Mouse (Mus musculus) lung, embryonic 14.5 days (tissue): ENCODE results near the gene Fam129b. TPM values are rescaled to one million over a fixed set of nuclear protein-coding genes. Genes with fewer than 3 reads are reported as not detected.

Experiments used
- ATAC-seq: fragments of 200-750 bp; cut with Nextera tagmentation; 2 replicates; pipeline ENCODE4 v1.8.0; 2017; ENCODE audit warnings: mild to moderate bottlenecking, moderate TSS enrichment, moderate library complexity; ENCODE audit not compliant: insufficient read depth
- DNase-seq: peaks from one replicate; pipeline ENCODE4 v3.0.0-alpha.2; 2015
- H3K27ac ChIP-seq: fragments of 300-500 bp; sonication (generic); 2 replicates; pipeline ENCODE4 v1.5.1; 2014; ENCODE audit warnings: low read depth, mild to moderate bottlenecking, moderate library complexity
- H3K27me3 ChIP-seq: fragments of 300-500 bp; sonication (generic); 2 replicates; pipeline ENCODE4 v1.6.1; 2014; ENCODE audit warnings: low read length, control low read depth; ENCODE audit not compliant: insufficient read depth
- H3K36me3 ChIP-seq: fragments of 300-500 bp; sonication (generic); 2 replicates; pipeline ENCODE4 v1.6.1; 2014; ENCODE audit warnings: control low read depth; ENCODE audit not compliant: insufficient read depth
- H3K4me1 ChIP-seq: fragments of 300-500 bp; sonication (generic); 2 replicates; pipeline ENCODE4 v1.6.1; 2014; ENCODE audit warnings: antibody characterized with exemption, control low read depth; ENCODE audit not compliant: insufficient read depth
- H3K4me2 ChIP-seq: fragments of 300-500 bp; sonication (generic); 2 replicates; pipeline ENCODE4 v1.6.1; 2014; ENCODE audit warnings: mild to moderate bottlenecking
- H3K4me3 ChIP-seq: fragments of 300-500 bp; sonication (generic); 2 replicates; pipeline ENCODE4 v1.5.1; 2014; ENCODE audit warnings: low read depth, low read length
- H3K9ac ChIP-seq: fragments of 300-500 bp; sonication (generic); 2 replicates; pipeline ENCODE4 v1.6.1; 2014
- H3K9me3 ChIP-seq: fragments of 300-500 bp; sonication (generic); 2 replicates; pipeline ENCODE4 v1.6.1; 2016; ENCODE audit warnings: low read depth, low read length, control low read depth
- CTCF ChIP-seq: IDR thresholded peaks from 2 replicates; pipeline ENCODE4 v1.5.1; 2016; ENCODE audit warnings: antibody characterized with exemption, low read depth
- WGBS: fragments of 180-500 bp; shearing (Covaris S2); extraction: QIAGEN DNeasy Blood & Tissue Kit; methylation state at CpG from one replicate; pipeline ENCODE4 v1.1.7; 2014; 5-methylcytosine and 5-hydroxymethylcytosine counted together
- polyA plus RNA-seq: library from polyadenylated mRNA; unstranded; fragments of >200 nt; fragmentation: Nextera tagmentation; extraction: Ambion mirVana; gene quantifications from 2 replicates; pipeline ENCODE4 v1.2.1, GENCODE M21; 2014

The Fam129b gene
- polyA plus RNA-seq, 1 experiment from 2014 or later: 46.5 TPM

DNA sequence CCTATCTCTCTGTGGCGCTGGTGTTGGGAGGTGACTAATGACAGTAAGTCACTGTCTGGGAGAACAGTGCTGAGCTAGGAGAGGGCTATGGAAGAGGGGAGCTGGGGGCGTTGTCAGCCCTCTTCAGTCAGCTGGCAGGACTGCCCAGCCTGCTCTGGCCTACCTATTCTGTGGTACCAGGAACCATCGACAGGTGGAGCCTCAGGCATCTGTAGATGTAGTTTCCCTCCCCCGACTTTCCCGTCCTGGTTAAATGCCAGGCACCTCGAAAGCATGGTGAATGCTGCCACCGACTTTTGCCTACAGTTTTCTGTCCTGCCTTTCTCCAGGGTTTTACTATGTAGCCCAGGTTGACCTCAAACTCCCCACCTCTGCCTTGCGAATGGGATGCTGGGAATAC is 81.4 kb downstream of the Fam129b start:
- no peaks in the 10 kb centered on the region for H3K27me3 ChIP-seq
- DNase-seq (peak; percentile 48), ATAC-seq (no peak)

DNA sequence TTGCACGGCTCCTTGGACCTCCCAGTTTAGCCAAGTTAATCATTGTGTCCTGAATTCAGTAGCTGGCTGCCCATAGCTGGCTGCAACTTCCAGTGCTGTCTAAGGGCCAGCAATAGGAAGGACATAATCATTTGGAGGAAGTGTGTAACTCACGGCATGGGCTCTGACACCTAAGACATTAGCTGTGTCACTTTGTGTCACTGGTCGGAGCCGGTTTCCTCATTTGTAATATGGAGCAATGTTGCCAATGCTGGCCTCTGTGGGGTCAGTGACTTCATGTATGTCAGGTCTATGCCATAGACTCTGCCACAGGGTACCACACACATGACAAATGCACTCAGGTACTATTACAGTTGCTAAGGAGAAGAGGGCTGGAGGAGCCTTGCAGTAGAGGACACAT is 84.4 kb downstream of the Fam129b start:
- Histone ChIP-seq H3K4me2 (peak overlapping the region; percentile 90), H3K36me3 (peaks cover 31% of the 10 kb centered on the region), H3K4me3 (peak overlapping the region; percentile 97; the same call in 1 of the 2 replicates), H3K27me3 (no peaks in the 10 kb centered on the region), H3K27ac (no peak overlapping the region), H3K9ac (peak overlapping the region; percentile 99; the same call in 1 of the 2 replicates), H3K4me1 (peaks cover 8% of the 10 kb centered on the region), H3K9me3 (no peaks in the 10 kb centered on the region)
- no peak for DNase-seq
- no peak for TF ChIP-seq CTCF
- no peak for ATAC-seq
- WGBS: 83% methylated on average over 4 of the region's 4 CpGs

More for the DNA sequence above, 81.4 kb downstream of the Fam129b start:
- 49% methylated on average over 8 of the region's 8 CpGs for WGBS
- peaks cover 16% of the 10 kb centered on the region for H3K36me3 ChIP-seq
- no peak overlapping the region for H3K9ac ChIP-seq
- H3K27ac ChIP-seq: no peak overlapping the region
- H3K4me2 ChIP-seq: no peak overlapping the region
- TF ChIP-seq CTCF: peak; percentile 19; the same call in 1 of the 2 replicates
- peaks cover 5% of the 10 kb centered on the region for H3K4me1 ChIP-seq
- H3K9me3 ChIP-seq: no peaks in the 10 kb centered on the region; the same call in 1 of the 2 replicates
- no peak overlapping the region for H3K4me3 ChIP-seq

DNA sequence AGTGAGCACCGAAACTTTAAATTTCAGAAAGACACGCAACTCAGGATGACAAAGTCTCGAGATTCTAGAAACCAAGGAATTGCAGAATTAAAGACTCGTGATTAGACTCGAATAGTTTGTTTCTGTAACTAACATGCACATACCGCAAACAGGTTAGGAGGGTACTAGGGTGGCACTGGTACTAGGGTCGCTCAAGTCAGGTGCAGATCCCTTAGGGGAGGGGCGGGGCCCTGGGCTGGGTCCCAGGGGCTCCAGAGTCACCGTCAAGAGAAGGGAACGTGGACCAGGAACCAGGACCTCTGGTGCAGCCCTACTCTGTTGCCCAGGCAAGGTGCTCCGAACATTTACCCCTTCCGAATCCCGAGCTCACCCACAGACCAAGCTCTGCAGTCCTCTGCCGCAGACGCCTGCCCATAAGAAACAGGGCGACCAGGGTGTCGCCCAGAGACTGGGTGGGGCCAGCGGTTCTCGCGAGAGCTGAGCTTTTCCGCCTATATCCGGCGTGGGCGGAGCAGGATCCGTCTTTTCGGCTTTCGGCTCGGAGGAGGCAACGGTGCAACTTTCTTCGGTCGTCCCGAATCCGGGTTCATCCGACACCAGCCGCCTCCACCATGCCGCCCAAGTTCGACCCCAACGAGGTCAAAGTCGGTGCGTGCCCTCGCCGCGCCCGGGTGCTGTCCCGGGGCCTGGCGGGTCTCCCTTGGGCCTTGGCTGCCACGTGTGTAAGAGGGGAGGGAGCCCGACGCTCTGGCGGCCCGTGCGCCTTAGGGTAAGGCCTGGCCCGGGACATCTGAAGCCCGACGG is 85.5 kb downstream of the Fam129b start, which contains the start of the genes Rpl12 and Lrsam1:
Gene Rpl12 (plus strand): TSS at position 368 of the 804 bp plus-strand sequence.
Gene Lrsam1 (minus strand): TSS at position 423 of the 804 bp plus-strand sequence.
- H3K27me3 ChIP-seq: no peaks in the 10 kb centered on the region
- TF ChIP-seq CTCF: no peak
- H3K9me3 ChIP-seq: no peaks in the 10 kb centered on the region
- peaks cover 31% of the 10 kb centered on the region for H3K36me3 ChIP-seq
- DNase-seq: peak; percentile 99
- H3K27ac ChIP-seq: peak within 1 kb of the TSS; percentile 94
- H3K9ac ChIP-seq: peak within 1 kb of the TSS; percentile 99
- H3K4me2 ChIP-seq: peak within 1 kb of the TSS; percentile 90
- peak; percentile 92 for ATAC-seq
- H3K4me3 ChIP-seq: peak within 1 kb of the TSS; percentile 97
- 3% methylated on average over 55 of the region's 55 CpGs for WGBS
- H3K4me1 ChIP-seq: peaks cover 8% of the 10 kb centered on the region

DNA sequence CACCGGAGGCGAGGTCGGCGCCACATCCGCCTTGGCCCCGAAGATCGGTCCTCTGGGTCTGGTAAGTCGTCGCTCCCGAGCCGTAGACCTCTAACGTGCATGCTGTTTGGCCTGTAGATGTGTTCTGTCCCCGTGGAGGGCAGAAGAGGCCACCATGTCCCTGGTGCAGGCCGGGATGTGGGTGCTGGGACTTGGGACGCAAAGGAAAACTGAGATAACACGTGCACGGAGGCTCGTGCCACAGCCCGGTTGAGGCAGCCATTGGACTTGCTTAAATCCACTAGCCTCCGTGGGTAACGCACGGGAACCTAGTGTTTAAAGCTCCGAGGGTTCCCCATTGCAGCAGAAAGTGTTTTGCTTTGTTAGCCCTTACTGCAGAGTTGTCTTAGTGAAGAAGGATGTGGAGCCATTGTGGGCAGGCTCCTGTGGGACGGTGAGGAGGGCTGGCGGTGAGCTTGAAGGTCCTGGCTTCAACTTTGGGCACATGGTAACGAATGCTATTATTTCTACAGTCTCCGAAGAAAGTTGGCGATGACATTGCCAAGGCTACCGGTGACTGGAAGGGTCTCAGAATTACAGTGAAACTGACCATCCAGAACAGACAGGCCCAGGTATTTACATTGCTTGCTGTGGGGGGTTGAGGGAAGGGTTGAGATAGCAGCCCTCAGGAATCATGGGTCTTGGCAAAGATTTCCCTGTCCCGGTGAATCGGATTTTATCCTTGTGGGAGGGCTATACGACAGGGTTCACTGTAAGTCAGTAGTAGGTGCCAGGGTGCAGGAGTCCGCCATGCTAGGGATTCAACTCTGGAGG is 86.4 kb downstream of the Fam129b start:
- Histone ChIP-seq H3K27ac (peak overlapping the region; percentile 94), H3K9ac (peak overlapping the region; percentile 99), H3K4me1 (peaks cover 8% of the 10 kb centered on the region), H3K36me3 (peaks cover 31% of the 10 kb centered on the region), H3K27me3 (no peaks in the 10 kb centered on the region), H3K4me2 (peak overlapping the region; percentile 90), H3K9me3 (no peaks in the 10 kb centered on the region), H3K4me3 (peak overlapping the region; percentile 97)
- ATAC-seq (no peak), DNase-seq (peak; percentile 35)
- WGBS: under 1% methylated on average over 33 of the region's 33 CpGs
- no peak for TF ChIP-seq CTCF

DNA sequence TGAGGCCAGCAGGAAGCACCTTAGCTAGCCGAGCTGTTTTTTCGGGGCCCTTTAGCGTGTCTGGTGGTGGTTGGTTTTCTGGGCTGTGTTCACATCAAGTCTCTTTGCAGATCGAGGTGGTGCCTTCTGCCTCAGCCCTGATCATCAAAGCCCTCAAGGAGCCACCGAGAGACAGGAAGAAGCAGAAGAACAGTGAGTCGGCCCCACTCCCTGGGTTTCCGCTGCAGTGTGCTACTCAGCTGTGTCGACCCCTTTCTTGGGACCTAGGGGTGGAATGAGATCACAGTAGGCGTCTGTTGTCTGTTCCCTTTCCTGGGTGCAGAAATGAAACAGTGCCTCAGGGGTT is 86.9 kb downstream of the Fam129b start:
- H3K4me1 ChIP-seq: peaks cover 11% of the 10 kb centered on the region
- peaks cover 31% of the 10 kb centered on the region for H3K36me3 ChIP-seq
- peak overlapping the region; percentile 90 for H3K4me2 ChIP-seq
- H3K27ac ChIP-seq: peak overlapping the region; percentile 94; the same call in 1 of the 2 replicates
- no peaks in the 10 kb centered on the region for H3K27me3 ChIP-seq
- H3K4me3 ChIP-seq: peak overlapping the region; percentile 97
- ATAC-seq (no peak), DNase-seq (no peak)
- TF ChIP-seq CTCF: no peak
- H3K9ac ChIP-seq: peak overlapping the region; percentile 99
- WGBS: 4% methylated on average over 9 of the region's 9 CpGs
- no peaks in the 10 kb centered on the region for H3K9me3 ChIP-seq

GRCm38 (mm10) chr2:32963544-32963943 is 87.6 kb downstream of the Fam129b start:
- peaks cover 11% of the 10 kb centered on the region for H3K4me1 ChIP-seq

More at GRCm38 (mm10) chr2:32963544-32963943, 87.6 kb downstream of the Fam129b start:
- no peak for DNase-seq
- H3K4me2 ChIP-seq: peak overlapping the region; percentile 90
- peak overlapping the region; percentile 97 for H3K4me3 ChIP-seq
- peak overlapping the region; percentile 99 for H3K9ac ChIP-seq
- H3K9me3 ChIP-seq: no peaks in the 10 kb centered on the region
- H3K27ac ChIP-seq: 0 out of 2 replicates have a peak overlapping the region, but pooled peaks have one; percentile 54
- no peak for ATAC-seq
- H3K36me3 ChIP-seq: peaks cover 31% of the 10 kb centered on the region
- TF ChIP-seq CTCF: no peak
- WGBS: 43% methylated on average over 4 of the region's 4 CpGs
- H3K27me3 ChIP-seq: no peaks in the 10 kb centered on the region
